Mouse (Mus musculus) heart, adult 9 months (tissue): Measurements from ENCODE around the gene Sel1l2.

Experiments used
- DNase-seq, 2 experiments: peaks; one replicate each; pipeline ENCODE4 v3.0.0; 2022; ENCODE audit warnings: low spot score in 2 of 2

Sel1l2 gene

DNA sequence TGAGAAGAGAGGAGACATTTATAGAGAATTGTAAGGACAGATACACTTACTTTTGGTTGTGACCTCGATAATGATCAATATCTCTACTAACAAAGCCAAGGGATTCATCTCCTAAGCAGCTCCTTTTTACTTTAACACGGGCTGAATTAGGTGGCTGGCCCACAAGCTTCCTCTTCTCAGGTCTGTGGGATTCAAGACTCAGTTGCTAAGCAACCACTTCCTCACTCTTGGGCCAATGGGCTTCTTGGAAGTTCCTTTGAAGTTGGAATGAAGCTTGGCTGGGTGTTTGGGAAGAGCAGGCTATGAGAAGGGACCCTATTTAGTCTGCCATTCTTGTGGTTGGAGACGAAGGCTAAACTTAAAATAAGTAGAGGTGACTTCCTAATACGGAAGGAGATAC lies at the start of gene Sel1l2:
Gene Sel1l2, minus strand, starts transcription at position 182 of the 400 bp plus-strand sequence.
- DNase-seq, result no peak

DNA sequence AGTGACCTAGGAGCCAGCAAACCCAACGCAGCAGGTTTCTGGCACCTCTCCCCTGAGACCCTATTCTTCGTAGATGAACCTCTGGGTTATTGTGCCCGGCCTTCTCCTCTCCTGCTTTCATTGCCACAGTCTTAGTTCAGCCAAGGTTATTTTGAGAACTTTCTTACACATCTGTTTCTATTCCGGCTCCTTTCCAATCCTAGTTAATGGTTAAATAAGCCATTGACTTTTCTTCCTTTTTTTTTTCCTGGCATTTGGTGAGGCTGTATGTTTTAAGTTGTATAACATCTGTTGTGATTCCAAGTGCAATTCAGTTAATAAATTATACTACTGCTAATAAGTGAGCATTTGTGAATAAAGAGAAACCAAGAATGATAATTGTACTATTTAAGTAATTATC lies 49.6 kb upstream of the Sel1l2 start:
- DNase-seq, result no peak

DNA sequence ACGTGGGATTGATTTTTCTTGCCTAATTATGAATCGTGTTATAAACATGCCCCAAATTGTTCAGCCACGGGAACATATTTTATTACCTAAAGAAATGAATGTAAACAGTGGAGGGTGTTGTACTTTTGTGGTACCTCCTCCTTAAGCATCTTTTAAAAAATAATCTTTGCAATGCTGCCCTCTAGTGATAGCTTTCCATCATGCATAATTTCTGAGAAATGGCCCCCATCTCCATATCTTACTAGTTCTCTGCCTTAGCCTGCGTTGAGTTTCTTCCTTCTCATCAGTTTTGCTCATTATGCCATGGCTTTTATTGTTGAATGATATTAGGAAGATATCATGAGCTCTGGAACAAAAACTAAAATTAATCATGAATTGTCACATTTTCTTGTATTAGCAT lies 37.8 kb upstream of the Sel1l2 start:
- DNase-seq, result no peak

DNA sequence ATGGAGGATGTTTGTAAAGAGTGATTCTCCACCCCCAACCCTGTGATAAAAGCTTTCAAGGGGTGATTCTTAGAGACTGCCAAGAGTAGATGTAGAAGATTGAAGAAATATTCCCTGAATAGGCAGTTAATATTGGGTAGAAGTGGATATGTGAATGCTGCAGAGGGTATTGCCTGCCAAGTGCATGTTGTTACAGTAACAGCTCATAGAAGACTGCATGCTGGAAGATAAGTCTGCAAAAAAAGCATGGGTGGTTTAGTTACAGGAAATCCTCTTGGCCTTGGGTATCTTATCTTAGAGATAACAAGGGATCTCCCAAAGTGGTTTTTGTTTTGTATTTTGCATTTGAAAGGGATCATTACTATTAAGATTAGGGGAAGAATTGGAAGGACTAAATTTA lies 36.3 kb upstream of the Sel1l2 start:
- DNase-seq, result no peak

DNA sequence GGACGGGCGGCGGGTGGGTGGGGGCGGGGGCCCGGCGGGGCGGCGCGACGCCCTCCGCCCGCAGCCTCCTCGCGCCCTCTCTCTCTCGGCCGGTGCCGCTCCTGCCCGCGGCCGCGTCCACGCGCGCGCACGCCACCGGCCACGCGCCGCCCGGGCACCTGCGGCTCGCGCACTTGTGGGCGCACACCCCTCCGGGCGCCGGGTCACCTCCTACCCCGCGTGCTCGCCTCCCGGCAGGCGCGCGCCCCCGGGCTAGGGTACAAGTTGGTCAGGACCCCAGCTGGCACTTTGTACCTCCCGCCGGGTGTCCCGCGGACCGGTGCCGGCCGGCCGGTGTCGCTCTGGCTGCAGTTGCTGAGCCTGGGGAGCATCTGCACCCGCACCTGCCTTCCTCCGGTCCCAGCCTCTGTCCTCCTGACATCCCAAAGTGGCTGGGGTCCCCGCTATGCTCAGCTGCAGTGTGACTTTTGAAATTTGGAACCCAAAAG lies 6.3 kb upstream of the Sel1l2 start:
- DNase-seq, result peak; percentile 5 to 7

DNA sequence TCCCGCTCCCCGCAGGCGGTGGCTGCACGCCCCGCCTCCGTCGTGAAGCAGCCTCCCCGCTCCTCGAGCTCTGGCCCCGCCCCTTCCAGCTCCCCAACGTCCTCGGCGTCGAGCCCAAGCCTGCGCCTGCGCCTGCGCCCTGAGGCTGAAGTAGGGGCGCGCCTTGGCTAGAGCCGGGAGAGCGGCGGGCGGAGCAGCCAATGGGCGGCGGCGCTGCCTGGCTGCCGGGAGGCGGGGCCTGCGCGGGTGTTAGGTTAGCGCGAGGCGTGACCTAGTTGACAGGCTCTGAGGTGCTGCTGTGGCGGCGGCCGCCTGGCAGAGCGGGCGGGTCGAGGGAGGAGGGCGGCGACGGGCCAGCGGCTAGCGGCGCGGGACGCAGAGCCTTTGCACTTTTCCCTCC lies 5.7 kb upstream of the Sel1l2 start, which contains the start of gene Macrod2:
Gene Macrod2, plus strand, starts transcription at position 131 of the 400 bp plus-strand sequence.
- peak; percentile 97 to 98 for DNase-seq

DNA sequence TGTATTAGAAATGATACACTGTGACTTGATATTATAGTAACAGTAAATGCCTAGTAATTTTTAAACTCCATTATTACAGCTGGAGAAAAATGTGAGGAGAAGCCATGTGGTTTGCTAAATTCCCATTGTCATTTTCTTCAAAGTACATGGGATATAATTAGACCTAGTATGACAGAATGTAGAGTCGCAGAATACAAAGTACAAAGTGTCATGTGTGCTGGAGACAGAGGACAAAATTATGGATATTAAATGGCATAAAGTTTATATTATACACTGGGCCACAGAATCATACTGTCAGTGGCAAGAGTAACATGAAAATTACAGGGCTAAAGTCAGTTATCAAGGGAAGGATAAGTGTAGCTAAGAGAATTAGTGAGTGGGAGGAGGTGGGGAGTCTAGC lies 24.7 kb downstream of the Sel1l2 start:
- DNase-seq, result no peak

DNA sequence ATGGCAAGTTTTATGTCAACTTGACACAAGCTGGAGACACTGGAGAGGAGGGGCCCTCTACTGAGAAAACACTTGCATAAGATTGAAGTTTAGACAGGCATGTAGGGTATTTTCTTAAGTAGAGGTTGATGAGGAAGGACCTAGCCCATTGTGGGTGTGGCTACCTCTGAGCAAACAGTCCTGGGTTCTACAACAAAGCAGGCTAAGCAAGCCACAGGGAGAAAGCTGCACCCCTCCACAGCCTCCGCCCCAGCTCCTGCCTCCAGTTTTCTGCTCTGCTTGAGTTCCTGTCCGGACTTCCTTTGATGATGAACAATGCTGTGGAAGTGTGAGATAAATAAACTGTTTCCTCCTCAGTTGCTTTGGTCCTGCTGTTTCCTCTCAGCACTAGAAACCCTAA lies 29.6 kb downstream of the Sel1l2 start:
- no peak for DNase-seq

DNA sequence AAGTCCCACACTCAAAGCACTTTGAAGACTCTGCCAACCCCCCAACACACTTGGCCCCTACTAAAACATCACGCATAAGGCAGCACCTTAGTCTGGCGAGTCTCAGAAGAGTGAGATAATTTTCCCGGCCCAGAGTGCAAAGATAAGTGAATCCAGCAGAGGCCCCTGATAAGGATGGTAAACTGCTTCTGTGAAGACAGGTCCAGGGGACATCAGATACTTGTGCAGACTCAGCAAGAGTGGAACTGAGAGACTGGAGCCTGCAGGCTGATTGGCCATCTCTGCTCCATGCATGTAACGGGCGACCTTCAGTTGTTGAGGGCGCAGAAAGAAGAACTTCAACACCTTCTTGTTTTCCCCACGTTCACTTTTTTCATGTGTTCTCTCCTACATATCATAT lies 47.1 kb downstream of the Sel1l2 start:
- no peak for DNase-seq

DNA sequence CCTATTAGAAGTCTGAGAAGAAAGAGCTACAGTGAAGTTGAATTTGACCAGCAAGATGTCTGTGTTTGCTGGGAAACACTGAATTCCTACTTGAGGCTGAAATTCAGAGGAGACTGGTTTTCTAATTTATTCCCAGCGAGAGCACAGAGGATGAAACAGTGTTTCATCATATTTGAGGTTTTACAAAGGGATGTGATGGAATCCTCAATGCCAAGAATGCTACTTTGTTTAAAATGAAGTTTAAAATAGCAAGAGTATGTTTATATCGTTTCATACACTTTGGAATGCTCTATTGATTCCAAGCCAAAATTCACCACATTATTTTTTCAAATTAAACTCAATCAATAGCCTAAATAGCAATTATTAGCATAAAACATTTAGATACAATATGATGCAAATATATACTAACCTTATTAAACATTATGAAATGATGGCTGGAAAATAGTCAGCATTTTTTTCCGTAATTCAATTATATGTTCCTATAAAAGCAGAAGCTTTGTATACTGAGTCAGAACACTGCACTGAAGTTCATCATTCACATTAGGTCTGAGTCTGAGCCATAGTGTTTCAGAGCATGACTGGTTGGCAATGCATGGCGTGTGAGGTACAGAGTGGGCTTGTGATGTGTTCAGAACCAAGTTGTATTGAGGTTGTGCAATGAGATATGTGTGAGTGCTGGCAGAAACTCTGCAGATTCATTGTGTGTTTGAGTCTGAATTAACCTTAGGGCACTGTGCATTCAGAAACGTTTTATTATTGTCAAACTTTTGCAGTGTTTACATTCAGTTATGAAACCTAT lies 58.8 kb downstream of the Sel1l2 start:
- DNase-seq, result no peak

DNA sequence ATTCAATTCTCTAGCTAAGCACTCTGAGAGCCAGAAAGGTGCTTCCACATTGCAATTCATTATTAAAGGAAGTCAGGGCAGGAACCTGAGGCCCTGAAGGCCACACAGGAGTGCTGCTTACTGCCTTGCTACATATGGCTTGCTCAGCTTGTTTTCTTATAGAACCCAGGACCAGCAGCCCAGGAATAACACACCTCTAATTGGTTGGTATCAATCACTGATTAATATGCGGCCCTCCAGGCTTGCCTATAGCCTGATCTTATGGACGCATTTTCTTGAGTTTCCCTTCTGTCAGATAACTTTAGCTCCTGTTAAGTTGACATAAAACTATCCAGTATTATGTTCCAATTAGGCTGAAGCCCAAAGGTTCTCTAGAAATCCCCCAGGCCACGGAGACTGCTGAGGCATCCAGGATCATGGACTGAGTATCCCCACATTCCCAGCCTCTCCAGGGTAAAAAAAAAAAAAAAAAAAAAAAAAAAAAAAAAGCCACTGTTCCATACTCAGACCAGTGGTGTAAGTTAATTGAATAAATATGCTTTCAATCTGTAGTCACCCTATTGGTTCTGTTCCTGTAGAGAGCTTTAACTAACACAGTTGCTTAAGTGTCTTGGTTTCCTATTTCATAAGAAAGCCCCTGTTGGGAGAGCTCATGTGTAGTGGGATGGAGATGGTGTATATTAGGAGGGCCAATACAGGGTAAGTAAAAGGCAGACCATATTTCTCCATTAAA lies 86.4 kb downstream of the Sel1l2 start:
- DNase-seq, result no peak

DNA sequence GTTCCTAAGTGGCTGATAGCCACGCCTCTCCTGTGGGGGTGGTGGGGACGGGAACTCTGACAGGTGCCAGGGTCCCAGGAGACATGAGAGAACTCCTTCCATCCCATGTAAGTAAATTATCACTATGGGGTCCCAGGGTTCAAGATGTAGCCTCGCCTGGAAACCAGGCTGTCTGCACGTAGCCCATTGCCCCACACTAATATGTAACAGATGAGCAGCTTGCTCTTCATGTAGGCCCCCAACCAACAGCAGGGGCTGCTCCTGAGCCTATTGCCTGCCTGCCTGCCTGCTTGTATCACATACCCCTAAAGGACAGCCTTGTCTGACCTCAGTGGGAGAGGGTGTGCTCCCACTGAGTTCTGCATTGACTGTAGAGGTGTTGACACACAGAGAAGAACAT lies 92.4 kb downstream of the Sel1l2 start:
- no peak for DNase-seq

DNA sequence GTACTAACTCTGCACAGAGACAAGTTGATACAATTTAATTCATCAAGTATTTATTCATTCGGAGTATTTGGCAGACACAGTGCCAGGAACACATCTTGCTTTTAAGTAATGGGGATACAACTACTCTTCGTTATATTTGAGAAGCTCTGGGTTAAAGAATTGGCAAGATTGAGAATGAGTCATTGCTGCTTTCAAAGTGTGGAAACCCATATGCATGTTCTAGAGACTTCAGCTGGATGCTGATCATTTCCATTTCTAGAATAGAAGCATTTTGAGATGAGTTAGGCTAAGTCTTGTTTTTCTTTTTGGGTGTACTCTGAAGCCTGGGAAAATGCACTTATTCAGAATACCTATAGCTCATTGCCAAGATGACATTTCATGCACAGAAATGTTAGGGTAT lies 95.7 kb downstream of the Sel1l2 start:
- DNase-seq, result no peak

DNA sequence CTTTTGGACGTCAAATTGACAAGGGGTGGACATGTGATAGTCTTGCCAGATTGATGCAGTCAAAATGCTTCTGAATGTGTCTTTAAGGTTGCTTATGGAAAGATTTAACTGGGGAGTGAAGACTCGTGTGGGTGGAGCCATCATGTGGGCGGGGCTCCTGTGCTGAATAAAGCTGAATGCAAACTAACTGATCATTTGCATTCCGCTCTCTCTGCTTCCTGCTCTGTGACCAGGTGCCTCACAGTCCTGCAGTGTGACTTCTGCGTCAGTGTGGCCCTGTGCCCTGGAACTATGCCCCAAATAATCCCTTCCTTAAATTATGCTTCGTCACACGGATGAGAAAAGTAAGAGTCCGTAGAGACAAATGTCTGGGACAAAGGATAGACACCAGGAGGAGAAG lies 108.7 kb downstream of the Sel1l2 start:
- no peak for DNase-seq

DNA sequence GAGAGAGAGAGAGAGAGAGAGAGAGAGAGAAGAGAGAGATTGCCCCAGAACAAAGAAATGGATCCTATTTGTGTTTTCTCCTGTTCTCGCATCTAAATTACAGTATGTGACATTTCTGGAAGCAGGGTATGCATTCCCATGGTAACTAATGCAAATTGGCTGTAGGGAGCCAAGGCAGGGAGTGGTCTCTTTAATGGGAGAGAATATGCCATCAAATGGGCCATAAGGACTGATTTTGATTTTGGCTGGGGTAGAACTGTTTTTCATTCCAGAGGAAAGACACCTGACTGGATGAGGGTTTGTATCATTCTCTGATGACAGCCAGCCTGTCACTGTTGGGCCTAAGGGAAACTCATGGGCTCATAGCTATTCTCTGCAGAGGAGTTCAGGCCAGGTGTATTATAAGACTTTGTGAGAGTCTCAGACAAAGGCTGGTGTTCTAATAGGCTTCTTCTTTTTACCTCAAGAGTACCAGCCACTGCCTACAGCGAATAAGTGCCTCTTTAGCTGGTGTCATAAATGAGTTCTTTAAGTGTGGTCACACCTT lies 133.8 kb downstream of the Sel1l2 start:
- no peak for DNase-seq

DNA sequence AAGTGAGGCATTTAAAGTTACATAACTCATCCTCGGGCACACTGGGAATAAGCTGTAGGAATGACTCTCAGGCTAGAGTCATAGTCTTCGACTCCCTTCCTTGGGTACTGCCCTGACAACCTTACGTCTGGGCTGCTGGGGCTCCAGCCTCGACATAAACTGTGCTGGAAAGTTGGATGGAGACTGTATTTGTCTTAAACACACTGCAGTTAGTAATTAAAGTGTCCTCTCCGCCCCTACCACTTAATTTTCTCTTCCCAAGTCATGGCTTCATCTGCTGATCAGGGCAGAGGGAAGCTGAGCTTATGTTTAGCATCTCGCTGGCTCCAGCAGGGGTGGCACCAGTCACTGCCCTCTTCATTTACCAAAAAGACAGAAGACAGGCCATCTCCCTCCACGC lies 135.2 kb downstream of the Sel1l2 start:
- DNase-seq, result no peak

DNA sequence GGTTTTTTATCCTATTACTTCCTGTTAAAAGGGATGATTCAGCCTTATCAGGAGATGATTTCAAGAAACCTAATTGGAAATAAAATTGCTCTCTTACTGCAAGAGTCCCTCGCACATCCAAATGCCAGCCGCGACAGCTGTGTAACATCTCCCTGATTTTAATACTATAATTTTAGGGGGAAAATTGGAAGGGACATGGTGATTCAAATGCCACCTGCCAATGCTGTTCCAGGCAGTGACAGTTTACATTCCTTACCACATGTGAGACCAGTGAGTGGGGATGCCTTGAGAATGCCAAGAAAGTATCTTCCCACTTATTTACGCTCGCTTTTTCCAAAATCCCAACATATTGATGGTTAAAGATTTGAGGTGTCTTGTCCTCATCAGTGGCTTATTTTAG lies 146.4 kb downstream of the Sel1l2 start:
- no peak for DNase-seq

DNA sequence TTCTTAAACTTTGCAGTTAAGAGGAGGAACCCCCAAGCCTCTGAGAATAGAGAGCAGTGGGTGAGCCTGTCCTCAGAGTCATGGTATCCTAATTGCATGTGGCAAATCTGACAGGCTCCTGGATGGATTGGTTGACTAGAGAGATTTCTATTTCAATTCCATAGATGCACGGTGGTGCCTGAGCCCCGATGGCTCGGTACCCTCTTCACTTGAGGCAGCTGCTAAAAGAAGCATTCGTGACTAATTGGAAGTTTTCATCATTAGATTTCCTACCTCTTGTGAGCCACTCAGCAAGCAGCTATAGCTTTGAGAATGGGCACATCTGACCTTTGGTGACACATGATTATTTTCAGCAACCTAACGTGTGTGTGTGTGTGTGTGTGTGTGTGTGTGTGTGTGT lies 147.1 kb downstream of the Sel1l2 start:
- no peak for DNase-seq

DNA sequence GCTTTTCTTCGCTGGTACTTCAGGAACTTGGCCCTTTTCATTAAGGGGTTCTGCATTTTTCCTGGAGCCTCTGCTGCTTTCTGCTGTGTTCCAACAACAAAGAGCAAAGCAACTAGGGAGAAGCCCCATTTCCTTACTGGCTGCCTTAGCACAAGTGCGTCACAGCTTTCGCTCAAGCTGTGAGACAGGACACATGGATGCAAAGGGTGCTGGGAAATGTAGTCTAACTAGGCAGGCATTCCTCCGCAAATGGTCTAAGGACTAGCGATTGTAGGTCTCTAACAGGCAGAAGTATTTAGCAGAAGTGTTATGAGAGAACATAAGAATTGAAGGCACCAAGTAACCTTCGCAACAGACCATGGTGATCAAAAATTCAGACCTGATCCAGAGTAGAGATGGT lies 152.3 kb downstream of the Sel1l2 start:
- DNase-seq, result no peak

DNA sequence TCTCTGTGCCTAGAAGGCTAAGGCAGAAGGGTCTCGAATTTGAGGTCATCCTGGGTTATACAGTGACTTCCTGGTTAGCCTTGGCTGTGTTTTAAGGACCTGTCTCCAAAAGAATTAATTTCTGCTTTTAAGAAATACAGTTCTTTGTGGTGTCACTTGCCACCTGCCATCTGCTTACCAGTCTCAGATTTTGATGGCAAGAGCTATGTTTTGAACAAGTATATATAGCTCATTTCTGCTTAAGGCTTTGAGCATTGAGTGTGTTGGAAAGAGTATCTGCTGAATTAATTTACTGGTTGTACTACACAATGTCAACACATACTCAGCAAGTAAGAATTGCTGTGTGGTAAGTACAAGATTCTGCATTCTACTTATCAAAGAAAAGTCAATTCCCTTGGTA lies 159.2 kb downstream of the Sel1l2 start:
- no peak for DNase-seq

DNA sequence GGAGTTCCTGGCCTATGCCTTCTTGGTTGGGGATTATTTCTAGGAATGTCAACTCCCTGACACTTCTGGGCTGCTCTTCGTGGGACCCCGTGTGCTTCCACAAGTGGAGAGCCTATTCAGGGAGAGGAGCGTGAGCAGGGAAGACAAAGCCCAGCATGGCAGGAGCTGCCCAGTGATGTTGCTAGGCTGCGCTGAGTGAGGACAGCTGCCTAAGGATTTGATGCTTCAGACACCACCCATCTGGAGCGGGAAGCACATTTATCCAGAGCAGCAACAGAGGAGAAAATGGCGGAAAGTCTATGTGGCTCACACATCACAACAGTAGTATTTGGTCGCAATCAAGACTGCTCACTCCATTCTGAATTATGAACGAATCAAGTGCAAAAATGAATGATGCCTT lies 169.2 kb downstream of the Sel1l2 start:
- DNase-seq, result no peak

DNA sequence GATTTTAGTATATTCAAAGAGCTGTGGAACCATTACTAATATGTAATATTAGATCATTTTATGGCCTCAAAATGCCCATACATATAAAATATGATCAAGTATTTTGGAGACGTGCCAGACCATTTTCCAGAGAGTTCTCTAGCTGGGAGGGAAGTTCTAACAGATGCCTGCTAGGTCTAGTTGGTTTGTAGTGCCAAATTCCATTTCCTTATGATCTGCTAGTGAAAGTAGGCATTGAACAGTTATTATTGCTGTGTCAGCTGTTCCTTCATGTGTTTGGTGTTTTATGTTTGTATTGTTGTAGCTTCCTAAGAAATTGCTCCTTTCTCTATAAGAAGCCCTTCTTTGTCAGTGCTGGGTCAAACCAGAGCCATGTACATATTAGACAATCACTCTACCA lies 173.5 kb downstream of the Sel1l2 start:
- no peak for DNase-seq

DNA sequence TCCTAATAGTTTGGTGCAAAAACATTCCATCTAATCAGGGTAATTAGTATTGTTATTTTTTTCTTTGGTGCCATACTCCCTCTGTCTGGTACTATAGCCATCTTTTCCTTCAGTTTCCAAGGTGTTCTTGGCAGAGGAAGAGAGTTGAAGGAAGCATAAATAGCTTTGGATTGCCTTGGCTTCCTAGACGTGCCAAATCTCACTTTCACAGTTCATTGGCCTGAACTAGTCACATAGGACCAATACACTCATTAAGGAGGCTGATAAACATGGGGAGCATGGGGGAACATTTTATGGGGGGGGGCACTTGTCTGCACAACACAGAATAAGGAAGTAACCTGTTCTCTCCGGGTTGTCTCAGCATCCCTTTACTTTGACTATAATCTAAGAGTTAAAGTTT lies 174.1 kb downstream of the Sel1l2 start:
- no peak for DNase-seq
